Mouse (Mus musculus): Measurements from ENCODE around the gene Dusp22. TPM values are rescaled to one million over a fixed set of nuclear protein-coding genes. Genes with fewer than 3 reads are reported as not detected.

The Dusp22 gene
- polyA plus RNA-seq, 1 experiment from 2014 or later, result 17.9 TPM

DNA sequence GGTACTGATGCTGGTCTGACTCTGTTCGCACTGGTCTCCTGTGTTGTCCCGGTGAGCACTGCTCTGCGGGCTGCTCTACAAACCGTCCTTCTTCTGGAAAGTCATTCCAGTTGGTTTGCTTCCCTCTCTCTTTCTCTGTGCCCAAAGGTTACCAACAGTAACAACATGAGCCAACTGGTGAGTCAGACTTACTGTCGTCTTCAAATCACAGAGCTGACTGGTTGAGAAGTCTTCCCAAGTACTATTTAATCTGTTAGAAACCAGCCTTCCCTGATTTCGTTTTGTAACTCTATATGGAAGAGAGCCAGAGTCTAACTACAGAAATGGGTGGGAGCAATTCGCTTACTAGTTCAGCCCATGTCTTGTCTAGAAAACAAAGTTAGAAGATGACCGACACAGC is 5.5 kb downstream of the Dusp22 start:
- no peak for ATAC-seq (replicated peaks; ENCODE audit: extremely low read depth, insufficient read depth, low FRiP score)
- WGBS, result 83% methylated on average over 8 of the region's 8 CpGs

DNA sequence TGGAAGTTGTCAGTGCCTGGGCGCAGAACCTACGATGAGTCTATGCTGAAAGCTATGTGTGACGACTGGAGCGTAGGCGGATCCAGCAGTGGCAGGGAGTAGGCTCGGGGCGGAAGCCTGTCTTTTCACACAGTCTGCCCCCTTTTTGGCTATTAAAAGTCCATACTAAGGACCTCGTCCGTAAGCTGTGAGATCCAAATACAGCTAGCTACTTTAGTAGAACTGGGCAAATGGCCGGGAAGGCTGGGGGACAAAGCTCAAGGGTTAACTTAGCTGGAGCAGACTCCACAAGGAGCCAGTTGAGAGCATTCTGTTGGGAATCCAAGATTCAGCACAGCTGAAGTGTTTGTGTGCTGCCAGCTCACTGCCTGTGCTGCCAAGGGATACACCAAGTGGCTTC is 6.7 kb downstream of the Dusp22 start:
- ATAC-seq (replicated peaks; ENCODE audit: extremely low read depth, insufficient read depth, low FRiP score), result no peak
- Histone ChIP-seq H3K4me2 (ENCODE audit: low read depth, low read length) (no peak overlapping the region), H3K36me3 (ENCODE audit: control insufficient read depth, insufficient read depth) (no peaks in the 10 kb centered on the region), H3K4me3 (ENCODE audit: low read length) (no peak overlapping the region), H3K4me1 (ENCODE audit: control insufficient read depth, insufficient read depth, low read length) (no peaks in the 10 kb centered on the region), H3K9me3 (replicated peaks; ENCODE audit: control insufficient read depth, low read length) (no peaks in the 10 kb centered on the region; the same call in 1 of the 2 replicates), H3K27ac (ENCODE audit: low read length) (no peak overlapping the region), H3K27me3 (ENCODE audit: control insufficient read depth, insufficient read depth, low read length) (no peaks in the 10 kb centered on the region), H3K9ac (ENCODE audit: low read length) (no peak overlapping the region)
- WGBS, result 89% methylated on average over 10 of the region's 10 CpGs

More for the DNA sequence above, 5.5 kb downstream of the Dusp22 start:
- Histone ChIP-seq H3K4me3 (ENCODE audit: low read length) (no peak overlapping the region), H3K9me3 (replicated peaks; ENCODE audit: control insufficient read depth, low read length) (no peaks in the 10 kb centered on the region), H3K4me1 (ENCODE audit: control insufficient read depth, insufficient read depth, low read length) (no peaks in the 10 kb centered on the region; the same call in 1 of the 2 replicates), H3K9ac (ENCODE audit: low read length) (no peak overlapping the region), H3K27me3 (ENCODE audit: control insufficient read depth, insufficient read depth, low read length) (no peaks in the 10 kb centered on the region), H3K4me2 (ENCODE audit: low read depth, low read length) (no peak overlapping the region), H3K27ac (ENCODE audit: low read length) (no peak overlapping the region), H3K36me3 (ENCODE audit: control insufficient read depth, insufficient read depth) (no peaks in the 10 kb centered on the region)

GRCm38 (mm10) chr13:30668301-30668700 is 8.5 kb downstream of the Dusp22 start:
- 72% methylated on average over 5 of the region's 5 CpGs for WGBS
- no peak overlapping the region for H3K4me3 ChIP-seq (ENCODE audit: low read length)
- no peaks in the 10 kb centered on the region for H3K27me3 ChIP-seq (ENCODE audit: control insufficient read depth, insufficient read depth, low read length)
- H3K9me3 ChIP-seq (replicated peaks; ENCODE audit: control insufficient read depth, low read length), result no peaks in the 10 kb centered on the region; the same call in 1 of the 2 replicates
- no peak for ATAC-seq (replicated peaks; ENCODE audit: extremely low read depth, insufficient read depth, low FRiP score)
- H3K36me3 ChIP-seq (ENCODE audit: control insufficient read depth, insufficient read depth), result no peaks in the 10 kb centered on the region
- no peak overlapping the region for H3K4me2 ChIP-seq (ENCODE audit: low read depth, low read length)
- H3K9ac ChIP-seq (ENCODE audit: low read length), result no peak overlapping the region
- no peak overlapping the region for H3K27ac ChIP-seq (ENCODE audit: low read length)
- no peaks in the 10 kb centered on the region for H3K4me1 ChIP-seq (ENCODE audit: control insufficient read depth, insufficient read depth, low read length)

- Histone ChIP-seq H3K4me3 (ENCODE audit: low read length) (no peak overlapping the region), H3K4me2 (ENCODE audit: low read depth, low read length) (no peak overlapping the region), H3K27me3 (ENCODE audit: control insufficient read depth, insufficient read depth, low read length) (no peaks in the 10 kb centered on the region), H3K4me1 (ENCODE audit: control insufficient read depth, insufficient read depth, low read length) (no peaks in the 10 kb centered on the region), H3K36me3 (ENCODE audit: control insufficient read depth, insufficient read depth) (no peaks in the 10 kb centered on the region), H3K9ac (ENCODE audit: low read length) (no peak overlapping the region), H3K27ac (ENCODE audit: low read length) (no peak overlapping the region), H3K9me3 (replicated peaks; ENCODE audit: control insufficient read depth, low read length) (no peaks in the 10 kb centered on the region; the same call in 1 of the 2 replicates)
- ATAC-seq (replicated peaks; ENCODE audit: extremely low read depth, insufficient read depth, low FRiP score), result no peak
- WGBS, result 84% methylated on average over 3 of the region's 3 CpGs
Measured at GRCm38 (mm10) chr13:30669277-30669676, 9.5 kb downstream of the Dusp22 start.

GRCm38 (mm10) chr13:30673878-30674277 is 14.1 kb downstream of the Dusp22 start:
- ATAC-seq (replicated peaks; ENCODE audit: extremely low read depth, insufficient read depth, low FRiP score), result no peak

DNA sequence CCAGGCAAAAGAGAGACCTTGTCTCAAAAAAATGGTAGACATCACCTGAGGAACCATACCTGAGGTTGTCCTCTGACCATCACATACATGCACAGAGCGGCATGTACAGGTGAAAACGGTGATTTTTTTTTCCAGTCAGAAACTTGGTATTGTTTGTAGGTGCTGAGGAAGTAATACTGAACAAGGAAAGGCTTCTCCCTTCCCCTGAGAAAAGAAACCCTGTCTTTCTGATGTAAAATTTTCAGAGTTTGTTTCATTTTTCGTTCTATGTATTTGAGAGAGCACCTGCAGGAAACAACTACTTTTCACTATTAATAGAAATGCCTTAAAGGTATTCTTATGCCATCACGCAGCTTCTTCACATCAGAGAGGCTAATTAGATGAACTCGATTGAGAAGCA is 19.0 kb downstream of the Dusp22 start:
- H3K4me1 ChIP-seq (ENCODE audit: control insufficient read depth, insufficient read depth, low read length), result no peaks in the 10 kb centered on the region; the same call in 1 of the 2 replicates
- H3K27ac ChIP-seq (ENCODE audit: low read length), result no peak overlapping the region
- H3K9ac ChIP-seq (ENCODE audit: low read length), result no peak overlapping the region
- 85% methylated on average over 5 of the region's 5 CpGs for WGBS
- H3K9me3 ChIP-seq (replicated peaks; ENCODE audit: control insufficient read depth, low read length), result no peaks in the 10 kb centered on the region
- peaks cover 2% of the 10 kb centered on the region; the same call in 1 of the 2 replicates for H3K36me3 ChIP-seq (ENCODE audit: control insufficient read depth, insufficient read depth)
- no peak for ATAC-seq (replicated peaks; ENCODE audit: extremely low read depth, insufficient read depth, low FRiP score)
- no peaks in the 10 kb centered on the region for H3K27me3 ChIP-seq (ENCODE audit: control insufficient read depth, insufficient read depth, low read length)
- no peak overlapping the region for H3K4me2 ChIP-seq (ENCODE audit: low read depth, low read length)
- H3K4me3 ChIP-seq (ENCODE audit: low read length), result no peak overlapping the region

More at GRCm38 (mm10) chr13:30673878-30674277, 14.1 kb downstream of the Dusp22 start:
- no peaks in the 10 kb centered on the region; the same call in 1 of the 2 replicates for H3K9me3 ChIP-seq (replicated peaks; ENCODE audit: control insufficient read depth, low read length)
- H3K4me3 ChIP-seq (ENCODE audit: low read length), result no peak overlapping the region
- WGBS, result 87% methylated on average over 5 of the region's 5 CpGs
- no peaks in the 10 kb centered on the region for H3K4me1 ChIP-seq (ENCODE audit: control insufficient read depth, insufficient read depth, low read length)
- no peaks in the 10 kb centered on the region for H3K27me3 ChIP-seq (ENCODE audit: control insufficient read depth, insufficient read depth, low read length)
- H3K27ac ChIP-seq (ENCODE audit: low read length), result no peak overlapping the region
- H3K4me2 ChIP-seq (ENCODE audit: low read depth, low read length), result no peak overlapping the region
- H3K9ac ChIP-seq (ENCODE audit: low read length), result no peak overlapping the region
- peaks cover 2% of the 10 kb centered on the region; the same call in 1 of the 2 replicates for H3K36me3 ChIP-seq (ENCODE audit: control insufficient read depth, insufficient read depth)

DNA sequence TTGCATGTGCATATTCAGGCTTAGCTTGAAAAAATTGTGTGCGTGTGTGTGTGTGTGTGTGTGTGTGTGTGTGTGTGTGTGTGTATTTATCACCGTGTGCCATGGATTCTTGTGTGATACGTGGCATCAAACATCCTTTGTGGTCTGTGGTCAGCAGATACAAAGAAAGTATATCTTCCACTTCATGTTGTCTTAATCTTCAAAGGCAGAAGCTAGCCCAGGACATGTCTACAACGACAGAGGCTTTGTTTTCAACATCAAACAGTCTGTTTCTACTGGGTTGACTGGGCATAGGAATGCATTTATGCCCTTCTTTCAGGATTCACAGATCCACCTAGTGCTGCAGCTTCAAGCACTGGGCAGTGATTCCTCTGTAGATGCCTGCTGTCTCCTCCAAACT is 22.1 kb downstream of the Dusp22 start:
- Histone ChIP-seq H3K27me3 (ENCODE audit: control insufficient read depth, insufficient read depth, low read length) (no peaks in the 10 kb centered on the region), H3K4me3 (ENCODE audit: low read length) (no peak overlapping the region), H3K27ac (ENCODE audit: low read length) (no peak overlapping the region), H3K9ac (ENCODE audit: low read length) (no peak overlapping the region), H3K4me1 (ENCODE audit: control insufficient read depth, insufficient read depth, low read length) (peaks cover 2% of the 10 kb centered on the region; the same call in 1 of the 2 replicates), H3K36me3 (ENCODE audit: control insufficient read depth, insufficient read depth) (peaks cover 2% of the 10 kb centered on the region; the same call in 1 of the 2 replicates), H3K4me2 (ENCODE audit: low read depth, low read length) (no peak overlapping the region), H3K9me3 (replicated peaks; ENCODE audit: control insufficient read depth, low read length) (no peaks in the 10 kb centered on the region)
- ATAC-seq (replicated peaks; ENCODE audit: extremely low read depth, insufficient read depth, low FRiP score), result no peak
- 66% methylated on average over 4 of the region's 4 CpGs for WGBS

GRCm38 (mm10) chr13:30682328-30682727 is 22.5 kb downstream of the Dusp22 start:
- no peaks in the 10 kb centered on the region for H3K27me3 ChIP-seq (ENCODE audit: control insufficient read depth, insufficient read depth, low read length)
- H3K4me3 ChIP-seq (ENCODE audit: low read length), result no peak overlapping the region
- H3K9me3 ChIP-seq (replicated peaks; ENCODE audit: control insufficient read depth, low read length), result no peaks in the 10 kb centered on the region
- WGBS, result 84% methylated on average over 3 of the region's 3 CpGs
- no peak overlapping the region for H3K27ac ChIP-seq (ENCODE audit: low read length)
- H3K4me1 ChIP-seq (ENCODE audit: control insufficient read depth, insufficient read depth, low read length), result peaks cover 2% of the 10 kb centered on the region; the same call in 1 of the 2 replicates
- no peak for ATAC-seq (replicated peaks; ENCODE audit: extremely low read depth, insufficient read depth, low FRiP score)
- no peak overlapping the region for H3K4me2 ChIP-seq (ENCODE audit: low read depth, low read length)
- H3K36me3 ChIP-seq (ENCODE audit: control insufficient read depth, insufficient read depth), result peaks cover under 1% of the 10 kb centered on the region; the same call in 1 of the 2 replicates
- no peak overlapping the region for H3K9ac ChIP-seq (ENCODE audit: low read length)

GRCm38 (mm10) chr13:30684614-30685122 is 24.9 kb downstream of the Dusp22 start:
- peaks cover 2% of the 10 kb centered on the region; the same call in 1 of the 2 replicates for H3K4me1 ChIP-seq (ENCODE audit: control insufficient read depth, insufficient read depth, low read length)
- no peaks in the 10 kb centered on the region for H3K36me3 ChIP-seq (ENCODE audit: control insufficient read depth, insufficient read depth)
- no peak overlapping the region for H3K4me2 ChIP-seq (ENCODE audit: low read depth, low read length)
- 57% methylated on average over 6 of the region's 6 CpGs for WGBS
- no peak overlapping the region for H3K9ac ChIP-seq (ENCODE audit: low read length)
- ATAC-seq (replicated peaks; ENCODE audit: extremely low read depth, insufficient read depth, low FRiP score), result no peak
- no peak overlapping the region for H3K4me3 ChIP-seq (ENCODE audit: low read length)
- H3K27me3 ChIP-seq (ENCODE audit: control insufficient read depth, insufficient read depth, low read length), result no peaks in the 10 kb centered on the region
- no peak overlapping the region for H3K27ac ChIP-seq (ENCODE audit: low read length)
- H3K9me3 ChIP-seq (replicated peaks; ENCODE audit: control insufficient read depth, low read length), result no peaks in the 10 kb centered on the region
